Mouse (Mus musculus) limb, embryonic 12.5 days (tissue): ENCODE measurements around the gene Egln2. TPM values are rescaled to one million over a fixed set of nuclear protein-coding genes. Genes with fewer than 3 reads are reported as not detected.

Source experiments
- ATAC-seq: fragments of 200-750 bp; cut with Nextera tagmentation; 2 replicates; pipeline ENCODE4 v1.8.0; 2017; ENCODE audit warnings: low read depth, moderate TSS enrichment; ENCODE audit not compliant: insufficient number of reproducible peaks, insufficient read depth, low FRiP score, low TSS enrichment
- H3K27ac ChIP-seq: fragments of 300-500 bp; sonication (generic); 2 replicates; pipeline ENCODE4 v1.5.1; 2016; ENCODE audit warnings: mild to moderate bottlenecking, moderate library complexity
- H3K27me3 ChIP-seq: fragments of 300-500 bp; sonication (generic); 2 replicates; pipeline ENCODE4 v1.6.1; 2016; ENCODE audit warnings: mild to moderate bottlenecking, moderate library complexity
- H3K36me3 ChIP-seq: fragments of 300-500 bp; sonication (generic); 2 replicates; pipeline ENCODE4 v1.6.1; 2016; ENCODE audit warnings: mild to moderate bottlenecking, moderate library complexity
- H3K4me1 ChIP-seq: fragments of 300-500 bp; sonication (generic); replicated peaks from 2 replicates; pipeline ENCODE4 v1.6.1; 2016
- H3K4me2 ChIP-seq: fragments of 300-500 bp; sonication (generic); 2 replicates; pipeline ENCODE4 v1.6.1; 2016; ENCODE audit warnings: mild to moderate bottlenecking, moderate library complexity
- H3K4me3 ChIP-seq: fragments of 300-500 bp; sonication (generic); replicated peaks from 2 replicates; pipeline ENCODE4 v1.5.1; 2016; ENCODE audit warnings: mild to moderate bottlenecking
- H3K9ac ChIP-seq: fragments of 300-500 bp; sonication (generic); replicated peaks from 2 replicates; pipeline ENCODE4 v1.6.1; 2016; ENCODE audit warnings: mild to moderate bottlenecking, moderate library complexity
- H3K9me3 ChIP-seq: fragments of 300-500 bp; sonication (generic); 2 replicates; pipeline ENCODE4 v1.6.1; 2016; ENCODE audit warnings: mild to moderate bottlenecking, moderate library complexity
- WGBS: fragments of 180-500 bp; shearing (Covaris S2); methylation state at CpG from one replicate; pipeline ENCODE4 v1.1.7; 2016; 5-methylcytosine and 5-hydroxymethylcytosine counted together
- polyA plus RNA-seq: library from polyadenylated mRNA; unstranded; fragments of >200 nt; fragmentation: Nextera tagmentation; extraction: Ambion mirVana; gene quantifications from 2 replicates; pipeline ENCODE4 v1.2.1, GENCODE M21; 2016

Gene Egln2
- polyA plus RNA-seq, 1 experiment from 2014 or later, result 87.3 TPM

DNA sequence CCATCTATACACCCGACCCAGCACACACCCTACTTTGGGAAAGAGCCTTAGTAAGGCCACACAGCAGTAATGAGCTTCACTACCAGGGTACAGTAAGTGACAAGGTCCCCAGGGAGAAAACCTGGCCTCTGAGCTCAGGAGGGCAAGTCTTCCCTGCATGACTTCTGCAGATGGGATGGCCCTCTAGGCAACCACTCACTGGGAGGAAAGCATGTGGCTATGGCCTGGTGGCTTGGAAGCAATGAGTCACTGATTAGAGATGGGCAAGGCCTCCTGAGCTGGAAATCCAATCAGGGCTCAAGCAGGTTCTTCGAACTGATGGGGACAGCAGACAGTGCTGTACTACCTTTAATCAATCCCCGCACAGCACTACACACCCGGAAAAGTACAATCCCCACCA, 4.9 kb downstream of the Egln2 start:
- Histone ChIP-seq H3K4me3 (no peak overlapping the region), H3K4me1 (peaks cover 44% of the 10 kb centered on the region), H3K27ac (no peak overlapping the region; the same call in 1 of the 2 replicates), H3K4me2 (no peak overlapping the region), H3K9ac (no peak overlapping the region), H3K27me3 (no peaks in the 10 kb centered on the region), H3K36me3 (peaks cover 82% of the 10 kb centered on the region), H3K9me3 (no peaks in the 10 kb centered on the region)
- ATAC-seq, result no peak
- 91% methylated on average over 4 of the region's 4 CpGs for WGBS

DNA sequence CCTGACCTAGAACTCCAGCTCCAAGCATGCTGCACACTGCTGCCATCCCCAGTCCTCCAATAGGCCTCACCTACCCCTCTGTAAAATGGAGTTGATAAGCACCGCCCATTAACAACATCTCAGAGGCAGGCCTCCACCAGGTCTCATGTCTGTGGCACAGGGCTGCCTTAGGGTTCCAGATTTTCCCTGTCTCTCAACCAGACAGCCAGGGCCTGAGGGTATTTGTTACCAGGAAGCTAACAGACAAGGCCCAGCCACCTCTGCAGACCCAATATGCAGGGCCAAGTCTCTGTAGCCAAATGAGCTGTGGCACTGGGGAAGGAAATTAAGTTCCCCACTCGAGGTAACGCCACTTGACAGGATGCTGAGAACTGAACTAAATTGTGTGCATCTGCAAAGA, 5.7 kb downstream of the Egln2 start:
- WGBS, result 84% methylated on average over 3 of the region's 3 CpGs
- Histone ChIP-seq H3K4me2 (no peak overlapping the region), H3K36me3 (peaks cover 84% of the 10 kb centered on the region), H3K27me3 (no peaks in the 10 kb centered on the region), H3K4me1 (peaks cover 44% of the 10 kb centered on the region), H3K27ac (no peak overlapping the region), H3K4me3 (no peak overlapping the region), H3K9me3 (no peaks in the 10 kb centered on the region), H3K9ac (no peak overlapping the region; the same call in 1 of the 2 replicates)
- ATAC-seq, result no peak

- H3K4me1 ChIP-seq, result peaks cover 36% of the 10 kb centered on the region
- H3K4me2 ChIP-seq, result no peak overlapping the region
- no peaks in the 10 kb centered on the region for H3K9me3 ChIP-seq
- 21% methylated on average over 8 of the region's 8 CpGs for WGBS
- peaks cover 79% of the 10 kb centered on the region for H3K36me3 ChIP-seq
- no peaks in the 10 kb centered on the region for H3K27me3 ChIP-seq
- no peak overlapping the region for H3K9ac ChIP-seq
- H3K27ac ChIP-seq, result no peak overlapping the region
- H3K4me3 ChIP-seq, result no peak overlapping the region
- peak; percentile 80 for ATAC-seq
Measured at GRCm38 (mm10) chr7:27159882-27160281, 6.7 kb downstream of the Egln2 start.

DNA sequence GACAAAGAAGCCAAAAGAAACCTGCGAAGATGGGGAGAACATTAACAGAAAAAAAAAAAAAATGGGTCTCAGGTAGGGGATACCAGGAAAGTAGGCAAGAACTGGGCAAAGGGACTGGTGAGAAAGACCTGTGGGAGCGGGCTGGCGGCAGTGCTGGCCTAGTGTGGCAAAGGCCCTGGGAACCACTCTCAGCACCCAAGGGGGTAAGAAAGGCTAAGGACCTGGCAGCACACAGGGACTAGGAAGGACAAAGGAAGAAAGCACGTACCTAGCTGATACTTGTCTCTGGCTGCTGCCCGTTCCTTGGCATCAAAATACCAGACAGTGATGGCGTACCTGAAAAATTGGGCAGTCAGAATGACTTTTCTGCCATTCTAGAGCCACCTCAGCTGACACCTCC, 7.3 kb downstream of the Egln2 start:
- H3K27ac ChIP-seq, result no peak overlapping the region
- H3K4me2 ChIP-seq, result no peak overlapping the region
- H3K9me3 ChIP-seq, result no peaks in the 10 kb centered on the region
- peaks cover 29% of the 10 kb centered on the region for H3K4me1 ChIP-seq
- H3K27me3 ChIP-seq, result no peaks in the 10 kb centered on the region
- H3K4me3 ChIP-seq, result no peak overlapping the region
- WGBS, result 95% methylated on average over 6 of the region's 6 CpGs
- ATAC-seq, result no peak
- H3K36me3 ChIP-seq, result peaks cover 72% of the 10 kb centered on the region
- H3K9ac ChIP-seq, result no peak overlapping the region

DNA sequence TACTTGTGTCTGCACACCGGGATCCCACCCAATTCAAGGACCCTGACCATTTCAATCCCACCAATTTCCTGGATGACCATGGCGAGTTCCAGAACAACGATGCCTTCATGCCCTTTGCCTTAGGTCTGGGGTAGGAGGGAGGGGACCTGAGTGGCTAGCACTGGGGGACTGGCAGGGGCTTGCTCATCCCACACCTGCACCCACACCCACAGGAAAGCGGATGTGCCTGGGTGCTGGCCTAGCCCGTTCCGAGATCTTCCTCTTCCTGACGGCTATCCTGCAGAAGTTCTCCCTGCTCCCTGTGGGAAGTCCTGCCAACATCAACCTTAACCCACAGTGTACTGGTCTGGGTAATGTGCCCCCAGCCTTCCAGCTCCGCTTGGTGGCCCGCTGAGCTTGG, 8.4 kb downstream of the Egln2 start:
- peaks cover 62% of the 10 kb centered on the region for H3K36me3 ChIP-seq
- no peaks in the 10 kb centered on the region for H3K9me3 ChIP-seq
- no peaks in the 10 kb centered on the region for H3K27me3 ChIP-seq
- ATAC-seq, result no peak
- no peak overlapping the region for H3K27ac ChIP-seq
- no peak overlapping the region for H3K4me3 ChIP-seq
- peaks cover 20% of the 10 kb centered on the region for H3K4me1 ChIP-seq
- 95% methylated on average over 9 of the region's 9 CpGs for WGBS
- no peak overlapping the region for H3K4me2 ChIP-seq
- no peak overlapping the region for H3K9ac ChIP-seq

GRCm38 (mm10) chr7:27156005-27156404, 10.6 kb downstream of the Egln2 start:
- no peak overlapping the region for H3K9ac ChIP-seq
- H3K4me1 ChIP-seq, result peaks cover 9% of the 10 kb centered on the region; the same call in 1 of the 2 replicates
- H3K4me2 ChIP-seq, result no peak overlapping the region
- WGBS, result 81% methylated on average over 13 of the region's 13 CpGs
- no peak for ATAC-seq
- H3K27me3 ChIP-seq, result no peaks in the 10 kb centered on the region
- H3K4me3 ChIP-seq, result no peak overlapping the region
- H3K36me3 ChIP-seq, result peaks cover 40% of the 10 kb centered on the region
- H3K9me3 ChIP-seq, result no peaks in the 10 kb centered on the region
- H3K27ac ChIP-seq, result no peak overlapping the region

DNA sequence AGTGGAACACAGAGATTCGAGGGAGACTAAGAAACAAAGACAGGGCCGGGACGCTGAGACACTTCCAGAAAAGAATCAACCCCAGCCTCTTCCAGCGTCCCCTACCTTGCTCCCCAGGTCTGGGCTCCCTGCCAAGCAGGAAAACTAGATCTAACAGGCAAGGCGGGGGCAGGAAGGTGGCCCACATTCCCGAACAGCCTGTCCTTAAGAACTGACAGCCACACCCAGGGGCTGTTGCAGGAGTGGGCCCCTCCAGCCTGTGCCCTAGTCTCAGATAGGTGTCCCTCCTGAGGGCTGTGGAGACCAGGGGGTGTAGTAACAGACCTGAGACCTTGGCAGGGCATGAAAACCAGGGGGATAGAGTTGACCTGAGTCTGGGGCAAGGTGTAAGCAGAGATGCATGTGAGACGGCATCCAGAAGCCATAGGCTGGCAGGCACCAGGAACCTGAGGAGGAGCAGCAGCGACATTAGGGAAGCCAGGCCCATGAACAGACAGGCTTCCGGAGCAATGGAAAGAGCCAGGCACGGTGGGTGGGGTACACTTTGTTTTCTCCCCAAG, 13.3 kb downstream of the Egln2 start, which contains the start of gene Cyp2t4:
Gene Cyp2t4, plus strand, starts transcription at position 510 of the 560 bp plus-strand sequence.
- Histone ChIP-seq H3K4me2 (no peak within 1 kb of the TSS), H3K9ac (no peak within 1 kb of the TSS), H3K36me3 (peaks cover 16% of the 10 kb centered on the region), H3K4me1 (0 out of 2 replicates have a peak, but pooled peaks cover 3% of the 10 kb centered on the region), H3K9me3 (no peaks in the 10 kb centered on the region), H3K4me3 (no peak within 1 kb of the TSS), H3K27me3 (no peaks in the 10 kb centered on the region), H3K27ac (no peak within 1 kb of the TSS)
- WGBS, result 71% methylated on average over 10 of the region's 10 CpGs
- ATAC-seq, result no peak

DNA sequence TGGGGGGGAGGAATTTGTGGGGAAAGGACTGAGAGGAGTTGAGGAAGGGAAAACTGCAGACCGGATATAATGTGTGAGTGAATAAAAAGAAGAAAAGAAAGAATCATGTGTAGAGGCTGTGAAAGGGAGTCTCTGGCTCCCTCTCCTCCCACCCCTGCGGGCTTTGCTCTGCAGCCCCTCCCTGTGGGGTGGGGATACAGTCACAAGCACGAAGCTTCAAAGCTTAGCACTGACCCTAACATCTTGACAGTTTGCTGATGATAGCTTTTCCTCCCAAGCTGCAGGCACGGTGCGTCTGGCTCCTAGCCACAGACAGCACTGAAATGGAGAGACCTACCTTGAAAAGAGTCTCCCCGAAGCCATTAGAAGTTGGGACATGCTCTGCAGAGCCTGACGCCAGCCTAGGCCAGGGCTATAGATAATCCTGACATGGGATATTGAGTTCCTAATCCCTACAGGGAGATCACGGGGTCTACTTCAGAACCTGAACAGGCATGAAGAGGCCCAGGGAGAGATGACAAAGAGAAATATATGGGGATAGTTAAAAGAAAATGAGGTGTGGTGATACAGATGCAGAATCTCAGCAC, 30.1 kb downstream of the Egln2 start:
- 56% methylated on average over 8 of the region's 8 CpGs for WGBS
- H3K27me3 ChIP-seq, result no peaks in the 10 kb centered on the region

GRCm38 (mm10) chr7:27133757-27134156, 32.8 kb downstream of the Egln2 start:
- Histone ChIP-seq H3K27ac (no peak overlapping the region), H3K4me1 (0 out of 2 replicates have a peak, but pooled peaks cover 6% of the 10 kb centered on the region), H3K9ac (no peak overlapping the region), H3K4me2 (no peak overlapping the region), H3K4me3 (no peak overlapping the region), H3K27me3 (no peaks in the 10 kb centered on the region), H3K36me3 (no peaks in the 10 kb centered on the region), H3K9me3 (0 out of 2 replicates have a peak, but pooled peaks cover 4% of the 10 kb centered on the region)
- ATAC-seq, result no peak
- WGBS, result 79% methylated on average over 4 of the region's 4 CpGs

More for the DNA sequence above, 30.1 kb downstream of the Egln2 start:
- Histone ChIP-seq H3K4me3 (no peak overlapping the region), H3K4me2 (no peak overlapping the region), H3K27ac (no peak overlapping the region), H3K4me1 (0 out of 2 replicates have a peak, but pooled peaks cover 6% of the 10 kb centered on the region), H3K9ac (no peak overlapping the region), H3K36me3 (no peaks in the 10 kb centered on the region), H3K9me3 (peaks cover 8% of the 10 kb centered on the region; the same call in 1 of the 2 replicates)
- ATAC-seq, result no peak

DNA sequence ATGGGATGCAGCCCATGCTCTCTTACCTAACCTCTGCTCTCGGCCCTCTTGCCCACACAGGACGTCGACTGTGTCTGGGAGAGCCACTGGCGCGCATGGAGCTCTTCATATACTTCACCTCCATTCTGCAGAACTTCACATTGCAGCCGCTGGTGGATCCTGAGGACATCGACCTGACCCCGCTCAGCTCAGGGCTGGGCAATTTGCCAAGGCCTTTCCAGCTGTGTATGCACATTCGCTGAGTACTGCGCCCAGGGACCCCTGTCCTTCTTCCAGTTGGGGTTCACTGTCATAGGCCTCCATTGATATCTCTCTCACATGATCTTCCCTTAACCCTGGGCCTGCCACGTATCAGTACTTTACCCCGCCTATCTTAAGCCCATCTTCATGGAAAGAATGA, 33.4 kb downstream of the Egln2 start:
- H3K4me3 ChIP-seq, result no peak overlapping the region
- H3K27ac ChIP-seq, result no peak overlapping the region
- H3K4me1 ChIP-seq, result 0 out of 2 replicates have a peak, but pooled peaks cover 6% of the 10 kb centered on the region
- H3K9ac ChIP-seq, result no peak overlapping the region
- 72% methylated on average over 12 of the region's 12 CpGs for WGBS
- H3K4me2 ChIP-seq, result no peak overlapping the region
- H3K27me3 ChIP-seq, result no peaks in the 10 kb centered on the region
- H3K36me3 ChIP-seq, result no peaks in the 10 kb centered on the region
- H3K9me3 ChIP-seq, result 0 out of 2 replicates have a peak, but pooled peaks cover 4% of the 10 kb centered on the region
- no peak for ATAC-seq

GRCm38 (mm10) chr7:27132588-27132987, 34.0 kb downstream of the Egln2 start:
- Histone ChIP-seq H3K27me3 (no peaks in the 10 kb centered on the region), H3K27ac (no peak overlapping the region), H3K4me2 (no peak overlapping the region), H3K9me3 (0 out of 2 replicates have a peak, but pooled peaks cover 4% of the 10 kb centered on the region), H3K4me3 (no peak overlapping the region), H3K9ac (no peak overlapping the region), H3K36me3 (no peaks in the 10 kb centered on the region), H3K4me1 (0 out of 2 replicates have a peak, but pooled peaks cover 6% of the 10 kb centered on the region)
- ATAC-seq, result no peak
- WGBS, result 16% methylated on average over 10 of the region's 10 CpGs
